Mouse (Mus musculus): ENCODE results near the gene Dync2li1. TPM values are rescaled to one million over a fixed set of nuclear protein-coding genes. Genes with fewer than 3 reads are reported as not detected.
A peak's percentile ranks its signal among the peaks of the same experiment; 100 is the strongest.

Dync2li1 gene
- polyA plus RNA-seq, 1 experiment from 2014 or later = 29.0 TPM

- no peak for TF ChIP-seq EP300 (IDR thresholded peaks at IDR 0.05)
- peak; percentile 44 for TF ChIP-seq CTCF (IDR thresholded peaks at IDR 0.05)
- ATAC-seq = no peak
- Histone ChIP-seq H3K4me2 (replicated peaks; ENCODE audit: low read depth, low read length) (no peak overlapping the region), H3K4me1 (ENCODE audit: insufficient read depth, low read depth, low read length) (no peaks in the 10 kb centered on the region; the same call in 1 of the 2 replicates), H3K27ac (ENCODE audit: low read length) (no peak overlapping the region), H3K4me3 (ENCODE audit: low read depth, low read length) (no peak overlapping the region), H3K9ac (replicated peaks; ENCODE audit: low read depth) (no peak overlapping the region), H3K9me3 (ENCODE audit: low read length) (no peaks in the 10 kb centered on the region), H3K27me3 (replicated peaks; ENCODE audit: insufficient read depth, low read length) (no peaks in the 10 kb centered on the region), H3K36me3 (ENCODE audit: insufficient read depth, low read length) (peaks cover 2% of the 10 kb centered on the region; the same call in 1 of the 2 replicates)
- 88% methylated on average over 4 of the region's 4 CpGs for WGBS
- no peak for DNase-seq (ENCODE audit: low spot score)
Measured at GRCm38 (mm10) chr17:84622028-84622427, 4.3 kb upstream of the Dync2li1 start.

- Histone ChIP-seq H3K4me1 (ENCODE audit: insufficient read depth, low read depth, low read length) (no peaks in the 10 kb centered on the region; the same call in 1 of the 2 replicates), H3K9ac (replicated peaks; ENCODE audit: low read depth) (no peak overlapping the region), H3K27me3 (replicated peaks; ENCODE audit: insufficient read depth, low read length) (no peaks in the 10 kb centered on the region), H3K4me3 (ENCODE audit: low read depth, low read length) (no peak overlapping the region), H3K27ac (ENCODE audit: low read length) (0 out of 2 replicates have a peak overlapping the region, but pooled peaks have one; percentile 38), H3K36me3 (ENCODE audit: insufficient read depth, low read length) (no peaks in the 10 kb centered on the region), H3K9me3 (ENCODE audit: low read length) (no peaks in the 10 kb centered on the region), H3K4me2 (replicated peaks; ENCODE audit: low read depth, low read length) (no peak overlapping the region)
- WGBS = 55% methylated on average over 2 of the region's 2 CpGs
- TF ChIP-seq CTCF (IDR thresholded peaks at IDR 0.05) (no peak), EP300 (IDR thresholded peaks at IDR 0.05) (no peak)
- ATAC-seq (no peak), DNase-seq (ENCODE audit: low spot score) (peak; percentile 54)
Measured at GRCm38 (mm10) chr17:84622873-84623272, 3.4 kb upstream of the Dync2li1 start.

GRCm38 (mm10) chr17:84626857-84627305 lies 585 bp downstream of the Dync2li1 start:
- ATAC-seq = peak; percentile 43
- Histone ChIP-seq H3K4me3 (ENCODE audit: low read depth, low read length) (peak overlapping the region; percentile 47), H3K4me2 (replicated peaks; ENCODE audit: low read depth, low read length) (peak overlapping the region; percentile 78), H3K4me1 (ENCODE audit: insufficient read depth, low read depth, low read length) (no peaks in the 10 kb centered on the region), H3K27me3 (replicated peaks; ENCODE audit: insufficient read depth, low read length) (no peaks in the 10 kb centered on the region), H3K36me3 (ENCODE audit: insufficient read depth, low read length) (no peaks in the 10 kb centered on the region), H3K27ac (ENCODE audit: low read length) (peak overlapping the region; percentile 38; the same call in 1 of the 2 replicates), H3K9me3 (ENCODE audit: low read length) (no peaks in the 10 kb centered on the region), H3K9ac (replicated peaks; ENCODE audit: low read depth) (0 out of 2 replicates have a peak overlapping the region, but pooled peaks have one; percentile 12)
- DNase-seq (ENCODE audit: low spot score) = peak; percentile 27
- 21% methylated on average over 9 of the region's 9 CpGs for WGBS
- TF ChIP-seq EP300 (IDR thresholded peaks at IDR 0.05) (no peak), CTCF (IDR thresholded peaks at IDR 0.05) (peak; percentile 34)

GRCm38 (mm10) chr17:84627721-84628120 lies 1.4 kb downstream of the Dync2li1 start:
- Histone ChIP-seq H3K9me3 (ENCODE audit: low read length) (no peaks in the 10 kb centered on the region), H3K4me2 (replicated peaks; ENCODE audit: low read depth, low read length) (no peak overlapping the region), H3K9ac (replicated peaks; ENCODE audit: low read depth) (no peak overlapping the region), H3K4me3 (ENCODE audit: low read depth, low read length) (no peak overlapping the region), H3K4me1 (ENCODE audit: insufficient read depth, low read depth, low read length) (no peaks in the 10 kb centered on the region), H3K27me3 (replicated peaks; ENCODE audit: insufficient read depth, low read length) (no peaks in the 10 kb centered on the region), H3K27ac (ENCODE audit: low read length) (no peak overlapping the region), H3K36me3 (ENCODE audit: insufficient read depth, low read length) (no peaks in the 10 kb centered on the region)
- TF ChIP-seq EP300 (IDR thresholded peaks at IDR 0.05) = no peak
- no peak for TF ChIP-seq CTCF (IDR thresholded peaks at IDR 0.05)
- no peak for DNase-seq (ENCODE audit: low spot score)
- 77% methylated on average over 10 of the region's 10 CpGs for WGBS
- no peak for ATAC-seq

GRCm38 (mm10) chr17:84628611-84629010 lies 2.3 kb downstream of the Dync2li1 start:
- H3K4me3 ChIP-seq (ENCODE audit: low read depth, low read length) = no peak overlapping the region
- H3K9me3 ChIP-seq (ENCODE audit: low read length) = no peaks in the 10 kb centered on the region
- H3K4me2 ChIP-seq (replicated peaks; ENCODE audit: low read depth, low read length) = no peak overlapping the region
- no peaks in the 10 kb centered on the region for H3K36me3 ChIP-seq (ENCODE audit: insufficient read depth, low read length)
- no peaks in the 10 kb centered on the region for H3K4me1 ChIP-seq (ENCODE audit: insufficient read depth, low read depth, low read length)
- TF ChIP-seq EP300 (IDR thresholded peaks at IDR 0.05) = no peak
- no peak for TF ChIP-seq CTCF (IDR thresholded peaks at IDR 0.05)
- no peaks in the 10 kb centered on the region for H3K27me3 ChIP-seq (replicated peaks; ENCODE audit: insufficient read depth, low read length)
- 56% methylated on average over 9 of the region's 9 CpGs for WGBS
- no peak for ATAC-seq
- H3K9ac ChIP-seq (replicated peaks; ENCODE audit: low read depth) = no peak overlapping the region
- DNase-seq (ENCODE audit: low spot score) = no peak
- H3K27ac ChIP-seq (ENCODE audit: low read length) = no peak overlapping the region

GRCm38 (mm10) chr17:84631836-84632235 lies 5.5 kb downstream of the Dync2li1 start:
- Histone ChIP-seq H3K4me2 (replicated peaks; ENCODE audit: low read depth, low read length) (no peak overlapping the region), H3K4me3 (ENCODE audit: low read depth, low read length) (no peak overlapping the region), H3K36me3 (ENCODE audit: insufficient read depth, low read length) (no peaks in the 10 kb centered on the region), H3K27ac (ENCODE audit: low read length) (no peak overlapping the region), H3K27me3 (replicated peaks; ENCODE audit: insufficient read depth, low read length) (no peaks in the 10 kb centered on the region), H3K4me1 (ENCODE audit: insufficient read depth, low read depth, low read length) (no peaks in the 10 kb centered on the region), H3K9ac (replicated peaks; ENCODE audit: low read depth) (no peak overlapping the region), H3K9me3 (ENCODE audit: low read length) (no peaks in the 10 kb centered on the region)
- TF ChIP-seq EP300 (IDR thresholded peaks at IDR 0.05) = no peak
- TF ChIP-seq CTCF (IDR thresholded peaks at IDR 0.05) = no peak
- WGBS = 88% methylated on average over 6 of the region's 6 CpGs
- no peak for ATAC-seq
- no peak for DNase-seq (ENCODE audit: low spot score)

GRCm38 (mm10) chr17:84633443-84633842 lies 7.1 kb downstream of the Dync2li1 start:
- no peaks in the 10 kb centered on the region for H3K36me3 ChIP-seq (ENCODE audit: insufficient read depth, low read length)
- no peaks in the 10 kb centered on the region for H3K9me3 ChIP-seq (ENCODE audit: low read length)
- DNase-seq (ENCODE audit: low spot score) (no peak), ATAC-seq (no peak)
- H3K27ac ChIP-seq (ENCODE audit: low read length) = no peak overlapping the region
- no peak overlapping the region for H3K4me3 ChIP-seq (ENCODE audit: low read depth, low read length)
- TF ChIP-seq EP300 (IDR thresholded peaks at IDR 0.05) (no peak), CTCF (IDR thresholded peaks at IDR 0.05) (no peak)
- no peaks in the 10 kb centered on the region for H3K27me3 ChIP-seq (replicated peaks; ENCODE audit: insufficient read depth, low read length)
- H3K9ac ChIP-seq (replicated peaks; ENCODE audit: low read depth) = no peak overlapping the region
- WGBS = 64% methylated on average over 13 of the region's 13 CpGs
- H3K4me1 ChIP-seq (ENCODE audit: insufficient read depth, low read depth, low read length) = no peaks in the 10 kb centered on the region
- H3K4me2 ChIP-seq (replicated peaks; ENCODE audit: low read depth, low read length) = no peak overlapping the region

Data from lung, postnatal 0 days (tissue).